Mouse (Mus musculus): Measurements from ENCODE around the gene Syne2. TPM values are rescaled to one million over a fixed set of nuclear protein-coding genes. Genes with fewer than 3 reads are reported as not detected.

The Syne2 gene
- polyA plus RNA-seq (2017; shearing (Covaris generic)): 10 to 100 TPM; 12.7 to 14.6 TPM

DNA sequence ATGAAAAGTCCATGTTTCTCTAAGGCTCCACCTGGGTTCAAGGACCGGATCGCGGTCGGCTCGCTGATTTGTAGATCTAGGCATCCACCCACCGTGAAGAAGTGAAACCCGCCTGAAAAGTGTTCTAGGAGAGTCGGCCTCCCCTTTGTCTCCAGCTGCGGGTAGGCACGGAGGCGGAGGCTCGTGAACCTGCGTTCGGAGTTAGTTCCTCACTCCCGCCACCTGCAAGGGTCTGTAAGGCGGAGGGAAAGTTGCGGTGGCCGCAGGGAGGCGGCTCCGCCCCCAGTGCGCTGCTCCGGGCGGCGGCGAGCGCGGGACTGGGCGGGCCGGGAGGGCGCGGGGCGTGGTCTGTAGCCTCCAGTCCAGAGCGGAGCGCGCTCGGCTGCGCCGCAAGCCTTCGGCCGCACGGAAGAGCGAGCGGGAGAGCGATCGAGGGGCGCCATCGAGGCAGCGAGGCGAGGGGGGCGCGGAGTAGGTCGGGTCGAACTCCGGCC, at the start of gene Syne2:
Gene Syne2, plus strand, starts transcription at position 176 of the 494 bp plus-strand sequence.
- ATAC-seq: peak; percentile 70

DNA sequence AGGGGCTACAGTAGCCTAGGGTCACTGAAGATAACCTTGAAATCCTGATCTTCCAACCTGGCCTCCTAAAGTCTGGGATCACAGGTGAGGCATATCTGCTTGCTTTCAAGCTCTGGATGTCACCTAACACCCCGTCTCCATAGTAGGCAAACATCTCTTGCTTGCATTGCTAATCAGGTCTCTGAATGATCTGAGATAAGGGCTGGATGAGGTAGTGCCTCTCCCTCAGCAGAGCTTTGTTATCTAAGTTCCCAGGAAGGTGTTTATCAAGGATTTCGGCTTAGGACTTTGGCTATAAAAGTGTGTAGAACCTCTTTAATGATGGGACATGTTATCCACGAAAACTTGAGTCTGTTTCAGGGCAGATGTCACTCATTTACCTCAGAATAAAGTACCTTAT, 46.5 kb upstream of the Syne2 start:
- ATAC-seq: no peak

GRCm38 (mm10) chr12:75772424-75773034, 45.4 kb upstream of the Syne2 start:
- ATAC-seq: peak; percentile 69

- ATAC-seq: no peak
Observed at GRCm38 (mm10) chr12:75781445-75781844, 36.5 kb upstream of the Syne2 start.

DNA sequence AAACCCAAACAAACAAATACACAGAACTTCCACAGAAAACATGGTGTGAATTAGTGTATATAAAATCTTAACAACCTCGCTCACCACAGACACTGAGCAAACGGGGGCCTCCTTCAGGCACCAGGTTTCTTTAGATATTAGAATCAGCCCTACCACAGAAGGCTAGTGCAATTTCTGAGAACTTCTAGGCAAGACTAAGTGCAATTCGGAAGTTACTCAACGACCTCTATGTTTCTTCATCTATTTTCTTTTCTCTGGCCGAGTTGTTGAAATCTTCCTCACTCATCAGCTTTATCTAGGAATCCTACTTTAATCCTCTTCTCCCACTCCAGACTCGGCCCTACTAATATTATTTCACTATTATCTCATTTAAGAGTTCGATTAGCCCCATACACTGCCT, 35.9 kb upstream of the Syne2 start:
- ATAC-seq: no peak

DNA sequence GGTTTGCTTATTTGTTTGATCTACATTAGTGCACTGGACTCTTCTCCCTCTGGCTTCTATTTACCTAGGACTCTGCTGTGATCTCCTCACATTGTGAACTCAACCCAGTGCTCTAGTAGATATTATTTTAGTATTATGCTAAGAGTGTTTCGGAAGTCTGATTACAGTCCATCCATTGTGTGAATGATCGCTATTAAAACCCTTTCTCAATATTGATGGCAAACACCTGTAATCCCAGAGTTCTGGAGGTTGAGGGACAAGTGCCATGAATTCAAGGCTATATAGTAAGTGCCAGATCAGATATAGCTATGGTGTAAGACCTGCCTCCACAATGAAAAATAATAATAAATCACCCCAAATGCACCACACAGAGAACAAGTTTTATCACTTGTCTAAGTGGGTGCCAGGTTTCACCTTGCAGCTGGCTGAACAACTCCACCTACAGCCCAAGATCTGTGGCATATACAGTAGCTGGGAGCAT, 33.6 kb upstream of the Syne2 start:
- ATAC-seq: no peak

GRCm38 (mm10) chr12:75786681-75787080, 31.3 kb upstream of the Syne2 start:
- ATAC-seq: peak; percentile 36

GRCm38 (mm10) chr12:75789451-75789850, 28.5 kb upstream of the Syne2 start:
- ATAC-seq: no peak

DNA sequence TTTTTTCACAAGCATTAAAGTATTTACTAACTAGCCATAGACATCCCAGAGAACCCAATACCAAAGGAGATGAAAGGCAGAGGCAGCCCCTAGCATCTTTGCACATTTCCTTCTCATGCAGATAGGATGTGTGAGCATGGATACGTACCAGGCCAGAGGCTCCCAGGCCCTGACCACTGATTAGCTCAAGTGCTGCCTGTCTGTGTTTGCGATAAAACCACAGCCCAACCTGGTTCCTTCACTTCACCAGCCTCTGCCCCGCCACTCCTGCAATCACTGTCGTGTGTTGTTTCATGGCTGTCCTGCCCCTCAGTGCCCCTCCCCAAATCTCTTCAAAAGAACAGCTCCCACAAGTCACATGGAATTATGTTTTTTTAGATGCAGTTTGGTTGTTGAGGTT, 23.4 kb upstream of the Syne2 start:
- ATAC-seq: no peak

DNA sequence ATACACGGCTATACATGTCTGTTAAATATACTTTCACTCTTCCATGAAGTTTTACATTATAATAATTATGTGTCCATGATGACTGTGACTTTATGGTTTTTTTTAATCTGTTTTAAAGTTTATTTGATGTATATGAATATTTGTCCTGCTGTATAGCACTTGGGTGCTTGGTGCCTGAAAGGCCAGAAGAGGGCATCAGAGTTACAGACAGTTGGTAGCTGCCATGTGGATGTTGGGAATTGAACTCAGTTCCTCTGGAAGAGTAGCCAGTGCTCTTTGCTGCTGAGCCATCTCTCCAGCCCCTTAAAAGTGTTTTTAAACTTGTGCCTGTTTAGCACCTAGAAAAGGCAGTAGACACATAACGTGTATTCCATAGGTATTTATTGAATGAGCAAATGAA, 21.4 kb upstream of the Syne2 start:
- ATAC-seq: no peak

DNA sequence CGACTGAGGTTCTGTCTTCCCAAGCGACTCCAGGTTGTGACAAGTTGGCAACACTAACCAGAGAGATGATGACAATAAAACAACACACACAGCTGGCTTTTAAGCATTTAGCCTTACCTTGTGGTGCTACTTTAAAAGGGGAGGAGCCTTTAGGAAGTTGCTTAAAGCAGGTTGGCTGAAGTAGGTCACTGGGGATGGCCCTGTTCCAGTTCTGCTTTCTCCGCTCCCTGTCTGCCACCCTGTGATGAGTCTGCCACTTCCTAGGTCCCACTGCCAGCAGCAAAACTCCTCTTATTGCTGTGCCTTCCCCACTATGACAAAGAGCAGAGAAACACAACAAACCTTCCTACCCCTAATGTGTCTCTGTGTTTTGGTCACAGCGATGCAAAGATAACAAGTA, 11.7 kb upstream of the Syne2 start:
- no peak for ATAC-seq

GRCm38 (mm10) chr12:75813766-75814165, 4.2 kb upstream of the Syne2 start:
- ATAC-seq: no peak

- no peak for ATAC-seq
Observed at GRCm38 (mm10) chr12:75814551-75814950, 3.4 kb upstream of the Syne2 start.

GRCm38 (mm10) chr12:75816981-75817856, 715 bp upstream of the Syne2 start:
- no peak for ATAC-seq

- peak; percentile 30 for ATAC-seq
Observed at GRCm38 (mm10) chr12:75818453-75819434, 810 bp downstream of the Syne2 start.

DNA sequence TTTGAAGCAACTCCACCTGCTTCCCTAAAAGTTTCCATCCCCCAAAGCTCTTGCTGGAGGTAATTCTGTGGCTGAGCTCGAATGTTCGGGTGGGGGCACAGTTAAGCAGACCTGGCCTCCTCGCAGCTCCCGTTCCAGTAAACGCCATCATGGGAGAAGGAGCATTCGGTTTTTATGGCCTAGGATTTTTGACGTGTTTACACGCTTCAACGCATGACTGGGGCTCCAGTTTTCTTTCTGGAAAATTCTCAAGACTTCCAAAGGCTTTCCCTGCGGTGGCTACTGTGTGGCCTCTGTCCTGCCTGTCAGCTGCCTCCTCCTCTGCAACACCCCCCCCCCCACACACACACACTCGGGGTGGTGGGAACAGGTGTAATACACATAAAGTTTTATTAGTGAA, 1.5 kb downstream of the Syne2 start:
- no peak for ATAC-seq

DNA sequence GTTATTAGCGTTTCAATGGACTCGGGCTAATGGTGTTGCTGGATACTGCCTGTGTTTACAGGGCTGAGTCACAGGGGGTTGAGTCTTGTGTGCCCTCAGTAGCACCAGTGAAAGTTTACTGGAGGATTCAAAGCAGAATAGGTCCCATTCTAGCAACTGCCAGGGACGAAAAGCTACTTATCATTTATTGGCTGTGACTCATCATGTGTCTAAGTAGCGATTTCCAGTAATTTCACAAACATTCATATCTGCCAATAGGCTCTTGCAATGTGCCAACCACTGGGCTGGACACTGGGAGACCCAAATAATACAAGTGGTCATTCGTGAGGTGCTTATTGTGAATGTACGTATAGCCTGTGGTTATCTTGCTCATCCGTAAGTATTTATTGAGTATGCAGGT, 2.3 kb downstream of the Syne2 start:
- ATAC-seq: no peak

GRCm38 (mm10) chr12:75822122-75822521, 4.2 kb downstream of the Syne2 start:
- no peak for ATAC-seq

DNA sequence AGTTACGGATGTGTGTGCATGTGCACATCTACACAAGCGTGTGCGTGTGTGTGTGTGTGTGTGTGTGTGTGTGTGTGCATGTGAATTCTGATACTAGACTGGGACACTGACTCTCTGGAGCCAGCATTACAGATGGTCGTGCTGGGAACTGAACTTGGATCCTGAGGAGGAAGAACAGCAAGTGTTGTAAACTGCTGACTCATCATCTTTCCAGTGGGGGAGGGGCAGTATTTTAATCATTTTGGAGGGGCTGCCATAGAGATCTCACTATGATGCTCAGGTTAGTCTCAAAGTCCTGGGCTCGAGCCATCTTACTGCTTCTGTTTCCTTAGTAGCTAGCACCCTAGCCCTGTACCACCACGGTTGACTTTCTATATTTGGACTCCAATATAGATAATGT, 5.5 kb downstream of the Syne2 start:
- ATAC-seq: no peak

GRCm38 (mm10) chr12:75825458-75825857, 7.5 kb downstream of the Syne2 start:
- peak; percentile 63 for ATAC-seq

DNA sequence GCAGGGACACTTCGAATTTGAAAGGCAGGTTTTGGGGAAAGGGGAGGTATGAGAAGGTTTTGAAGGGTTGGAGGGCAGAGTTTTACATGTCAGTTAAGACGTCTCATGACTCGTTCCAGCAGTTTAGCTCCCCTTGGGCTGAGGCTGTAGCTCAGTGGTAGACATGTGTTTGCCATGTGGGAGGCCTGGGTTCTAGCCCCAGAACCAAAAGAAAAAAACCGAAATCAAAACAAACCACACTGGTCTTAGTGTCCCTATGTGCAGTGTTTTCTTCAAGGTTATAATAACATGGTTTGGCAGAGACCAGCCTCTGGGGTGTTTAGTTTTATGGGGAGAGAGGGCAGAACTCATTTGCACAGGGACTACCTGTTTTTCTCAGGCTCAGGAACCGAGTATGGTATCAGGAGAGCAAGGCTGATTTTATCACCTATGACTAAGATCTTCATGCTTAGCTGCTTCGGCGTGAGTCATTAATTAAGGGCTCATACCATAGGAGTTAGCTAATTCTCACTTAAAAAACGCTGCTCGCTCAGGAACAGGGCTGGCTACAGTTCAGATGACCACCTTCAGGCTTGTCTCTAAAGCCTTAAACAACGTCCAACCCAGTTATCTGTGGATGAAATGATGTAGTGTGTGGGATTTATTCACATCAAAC, 8.9 kb downstream of the Syne2 start:
- no peak for ATAC-seq

- no peak for ATAC-seq
Observed at GRCm38 (mm10) chr12:75827751-75828150, 9.8 kb downstream of the Syne2 start.

All from activated CD4-positive, CD25-positive, alpha-beta regulatory T cell, adult 4 months (primary cell).